Comparison of ENCODE assay signal across 12 mouse cellular contexts in genomic region chr16:97887762-97888161, GRCm38 (mm10).
"Had no signal": no experiment of that assay in that cellular context is flagged by ENCODE, and none has a peak within 500 bp of the region (broad histone marks: within the 10 kb centered on the region; RNA-seq: fewer than 3 reads in every experiment).

No protein-coding gene starts in this region.

- H3K4me1 ChIP-seq: kidney, embryonic 15.5 days; limb, embryonic 15.5 days; liver, embryonic 12.5 days; midbrain, embryonic 12.5 days; neural tube, embryonic 15.5 days had no signal

- H3K27me3 ChIP-seq: kidney, embryonic 15.5 days; limb, embryonic 15.5 days; liver, embryonic 12.5 days; midbrain, embryonic 12.5 days; neural tube, embryonic 15.5 days had no signal

- H3K9ac ChIP-seq: kidney, embryonic 15.5 days; limb, embryonic 15.5 days; liver, embryonic 12.5 days; lung, embryonic 14.5 days; midbrain, embryonic 12.5 days; neural tube, embryonic 15.5 days had no signal

- DNase-seq: kidney, postnatal 14 days; lung, embryonic 14.5 days; lung, postnatal 10 days; lung, postnatal 4 days; thymus, postnatal 14 days had no signal

- H3K4me2 ChIP-seq: kidney, embryonic 15.5 days; limb, embryonic 15.5 days; liver, embryonic 12.5 days; lung, embryonic 14.5 days; midbrain, embryonic 12.5 days; neural tube, embryonic 15.5 days had no signal

- H3K4me3 ChIP-seq: kidney, embryonic 15.5 days; left cerebral cortex, adult 2 months; limb, embryonic 15.5 days; liver, embryonic 12.5 days; midbrain, embryonic 12.5 days; neural tube, embryonic 15.5 days had no signal

- ATAC-seq: liver, embryonic 12.5 days had no signal

- H3K9me3 ChIP-seq: kidney, embryonic 15.5 days; limb, embryonic 15.5 days; liver, embryonic 12.5 days; midbrain, embryonic 12.5 days; neural tube, embryonic 15.5 days had no signal

- H3K27ac ChIP-seq: kidney, embryonic 15.5 days; left cerebral cortex, adult 2 months; limb, embryonic 15.5 days; liver, embryonic 12.5 days; midbrain, embryonic 12.5 days; neural tube, embryonic 15.5 days; stomach, postnatal 0 days had no signal
